Mouse (Mus musculus) megakaryocyte, embryonic 14.5 days (primary cell): ENCODE results near the gene Lnx1. TPM values are rescaled to one million over a fixed set of nuclear protein-coding genes. Genes with fewer than 3 reads are reported as not detected.

ENCODE experiments used
- H3K27me3 ChIP-seq: replicated peaks from 2 replicates; pipeline ENCODE3; 2012; ENCODE audit warnings: inconsistent platforms
- H3K36me3 ChIP-seq: replicated peaks from 2 replicates; pipeline ENCODE3; 2012; ENCODE audit warnings: low read length, inconsistent platforms, mixed read lengths
- H3K4me1 ChIP-seq: 2 replicates; pipeline ENCODE4 v1.6.1; 2012; ENCODE audit warnings: inconsistent platforms
- H3K4me3 ChIP-seq: replicated peaks from 2 replicates; pipeline ENCODE3; 2012; ENCODE audit warnings: moderate library complexity, mild to moderate bottlenecking, inconsistent platforms
- H3K9me3 ChIP-seq: 2 replicates; pipeline ENCODE4 v1.6.1; 2012; ENCODE audit warnings: inconsistent platforms
- FLI1 ChIP-seq: IDR thresholded peaks from 2 replicates; pipeline ENCODE4 v1.6.1; 2012; ENCODE audit warnings: low read length, inconsistent platforms, mixed read lengths
- GATA1 ChIP-seq: IDR thresholded peaks from 3 replicates; pipeline ENCODE4 v1.6.1; 2012; ENCODE audit warnings: mixed read lengths, low read length, inconsistent platforms, borderline replicate concordance
- polyA plus RNA-seq: library from polyadenylated mRNA; stranded (reverse); fragments of >175 nt; gene quantifications from 2 replicates; pipeline ENCODE4 v1.2.3, GENCODE M21; 2012; ENCODE audit warnings: low replicate concordance; ENCODE audit not compliant: insufficient read depth

Lnx1 gene
- polyA plus RNA-seq, 1 experiment, result not detected

GRCm38 (mm10) chr5:74703741-74704459 lies 1.2 kb upstream of the Lnx1 start:
- H3K36me3 ChIP-seq, result no peaks in the 10 kb centered on the region
- peaks cover 20% of the 10 kb centered on the region for H3K4me1 ChIP-seq
- H3K9me3 ChIP-seq, result no peaks in the 10 kb centered on the region
- peak overlapping the region; percentile 90 for H3K4me3 ChIP-seq
- peaks cover 13% of the 10 kb centered on the region for H3K27me3 ChIP-seq
- TF ChIP-seq GATA1, result no peak
- no peak for TF ChIP-seq FLI1

GRCm38 (mm10) chr5:74700918-74701317 lies 1.8 kb downstream of the Lnx1 start:
- H3K36me3 ChIP-seq, result no peaks in the 10 kb centered on the region

GRCm38 (mm10) chr5:74699673-74700072 lies 3.0 kb downstream of the Lnx1 start:
- Histone ChIP-seq H3K9me3 (no peaks in the 10 kb centered on the region), H3K4me3 (no peak overlapping the region), H3K27me3 (peaks cover 6% of the 10 kb centered on the region), H3K36me3 (no peaks in the 10 kb centered on the region), H3K4me1 (peaks cover 14% of the 10 kb centered on the region)
- TF ChIP-seq GATA1, result no peak
- TF ChIP-seq FLI1, result no peak

More at GRCm38 (mm10) chr5:74700918-74701317, 1.8 kb downstream of the Lnx1 start:
- Histone ChIP-seq H3K4me1 (peaks cover 20% of the 10 kb centered on the region), H3K27me3 (peaks cover 6% of the 10 kb centered on the region), H3K4me3 (no peak overlapping the region), H3K9me3 (no peaks in the 10 kb centered on the region)
- no peak for TF ChIP-seq GATA1
- TF ChIP-seq FLI1, result no peak

GRCm38 (mm10) chr5:74697534-74697933 lies 5.2 kb downstream of the Lnx1 start:
- H3K4me3 ChIP-seq, result no peak overlapping the region
- TF ChIP-seq GATA1, result no peak
- no peak for TF ChIP-seq FLI1
- no peaks in the 10 kb centered on the region for H3K4me1 ChIP-seq
- no peaks in the 10 kb centered on the region for H3K9me3 ChIP-seq
- no peaks in the 10 kb centered on the region for H3K36me3 ChIP-seq
- peaks cover 3% of the 10 kb centered on the region for H3K27me3 ChIP-seq

GRCm38 (mm10) chr5:74694390-74694801 lies 8.3 kb downstream of the Lnx1 start:
- TF ChIP-seq FLI1, result no peak
- no peak for TF ChIP-seq GATA1
- no peaks in the 10 kb centered on the region for H3K9me3 ChIP-seq
- H3K4me1 ChIP-seq, result no peaks in the 10 kb centered on the region
- H3K4me3 ChIP-seq, result no peak overlapping the region
- H3K27me3 ChIP-seq, result peaks cover 4% of the 10 kb centered on the region
- no peaks in the 10 kb centered on the region for H3K36me3 ChIP-seq

GRCm38 (mm10) chr5:74693836-74694235 lies 8.9 kb downstream of the Lnx1 start:
- no peak for TF ChIP-seq GATA1
- TF ChIP-seq FLI1, result no peak
- H3K4me3 ChIP-seq, result no peak overlapping the region
- peaks cover 4% of the 10 kb centered on the region for H3K27me3 ChIP-seq
- H3K9me3 ChIP-seq, result no peaks in the 10 kb centered on the region
- H3K4me1 ChIP-seq, result no peaks in the 10 kb centered on the region
- no peaks in the 10 kb centered on the region for H3K36me3 ChIP-seq

GRCm38 (mm10) chr5:74692411-74693090 lies 10.2 kb downstream of the Lnx1 start:
- Histone ChIP-seq H3K4me1 (no peaks in the 10 kb centered on the region), H3K36me3 (no peaks in the 10 kb centered on the region), H3K27me3 (peaks cover 4% of the 10 kb centered on the region), H3K9me3 (no peaks in the 10 kb centered on the region), H3K4me3 (no peak overlapping the region)
- TF ChIP-seq FLI1 (no peak), GATA1 (no peak)

- Histone ChIP-seq H3K4me1 (peaks cover 5% of the 10 kb centered on the region; the same call in 1 of the 2 replicates), H3K36me3 (no peaks in the 10 kb centered on the region)
- TF ChIP-seq GATA1 (no peak), FLI1 (no peak)
Observed at GRCm38 (mm10) chr5:74688822-74689221, 13.9 kb downstream of the Lnx1 start.

GRCm38 (mm10) chr5:74684944-74685343 lies 17.8 kb downstream of the Lnx1 start:
- no peak for TF ChIP-seq GATA1
- no peak for TF ChIP-seq FLI1
- Histone ChIP-seq H3K27me3 (peaks cover 6% of the 10 kb centered on the region), H3K4me3 (no peak overlapping the region), H3K4me1 (peaks cover 5% of the 10 kb centered on the region; the same call in 1 of the 2 replicates), H3K36me3 (no peaks in the 10 kb centered on the region), H3K9me3 (no peaks in the 10 kb centered on the region)

More at GRCm38 (mm10) chr5:74688822-74689221, 13.9 kb downstream of the Lnx1 start:
- H3K9me3 ChIP-seq, result no peaks in the 10 kb centered on the region
- no peak overlapping the region for H3K4me3 ChIP-seq
- peaks cover 9% of the 10 kb centered on the region for H3K27me3 ChIP-seq

- H3K4me1 ChIP-seq, result peaks cover 5% of the 10 kb centered on the region; the same call in 1 of the 2 replicates
- no peak for TF ChIP-seq GATA1
- TF ChIP-seq FLI1, result no peak
- H3K4me3 ChIP-seq, result no peak overlapping the region
Observed at GRCm38 (mm10) chr5:74683832-74684231, 18.9 kb downstream of the Lnx1 start.

GRCm38 (mm10) chr5:74682735-74683134 lies 20.0 kb downstream of the Lnx1 start:
- TF ChIP-seq GATA1 (no peak), FLI1 (no peak)
- H3K36me3 ChIP-seq, result no peaks in the 10 kb centered on the region

More at GRCm38 (mm10) chr5:74683832-74684231, 18.9 kb downstream of the Lnx1 start:
- Histone ChIP-seq H3K36me3 (no peaks in the 10 kb centered on the region), H3K27me3 (peaks cover 7% of the 10 kb centered on the region), H3K9me3 (no peaks in the 10 kb centered on the region)

More at GRCm38 (mm10) chr5:74682735-74683134, 20.0 kb downstream of the Lnx1 start:
- H3K9me3 ChIP-seq, result no peaks in the 10 kb centered on the region
- peaks cover 10% of the 10 kb centered on the region for H3K27me3 ChIP-seq
- peaks cover 5% of the 10 kb centered on the region; the same call in 1 of the 2 replicates for H3K4me1 ChIP-seq
- H3K4me3 ChIP-seq, result no peak overlapping the region
